Mouse (Mus musculus) MEL (cell line): Measurements from ENCODE around the gene Sh2d3c. TPM values are rescaled to one million over a fixed set of nuclear protein-coding genes. Genes with fewer than 3 reads are reported as not detected.

ENCODE experiments used
- DNase-seq: peaks from one replicate; pipeline ENCODE4 v3.0.0; 2011; ENCODE audit warnings: low read depth, low spot score
- H3K27ac ChIP-seq: 2 replicates; pipeline ENCODE4 v1.5.1; 2012; ENCODE audit warnings: low read depth, mild to moderate bottlenecking, control low read depth, low read length, moderate library complexity; ENCODE audit not compliant: control insufficient read depth
- H3K27me3 ChIP-seq, 2 experiments: fragments of 150-350 bp in 1 of 2; sonication (generic) in 1 of 2; 2 replicates each; pipeline ENCODE4 v1.6.1; 2012; ENCODE audit warnings: low read length in 2 of 2, mild to moderate bottlenecking in 2 of 2, improper control_type of control experiment in 1 of 2, moderate library complexity in 1 of 2; ENCODE audit not compliant: insufficient read depth in 2 of 2, control insufficient read depth in 1 of 2
- H3K36me3 ChIP-seq, 2 experiments: 2 replicates each; pipeline ENCODE4 v1.6.1; 2012 to 2014; ENCODE audit warnings: low read length in 2 of 2, improper control_type of control experiment in 1 of 2, inconsistent platforms in 1 of 2, mild to moderate bottlenecking in 1 of 2; ENCODE audit not compliant: insufficient read depth in 2 of 2, control insufficient read depth in 1 of 2
- H3K4me1 ChIP-seq, 2 experiments: fragments of 150-350 bp in 1 of 2; sonication (generic) in 1 of 2; 2 replicates each; pipeline ENCODE4 v1.6.1; 2012; ENCODE audit warnings: low read length in 2 of 2, improper control_type of control experiment in 1 of 2, mild to moderate bottlenecking in 1 of 2; ENCODE audit not compliant: insufficient read depth in 2 of 2, control insufficient read depth in 1 of 2
- H3K4me3 ChIP-seq, 2 experiments: fragments of 150-350 bp in 1 of 2; sonication (generic) in 1 of 2; 2 replicates each; pipeline ENCODE4 v1.5.1; 2012; ENCODE audit warnings: low read depth in 2 of 2, low read length in 2 of 2, mild to moderate bottlenecking in 2 of 2, moderate library complexity in 2 of 2, control low read depth in 1 of 2, improper control_type of control experiment in 1 of 2; ENCODE audit not compliant: control insufficient read depth in 1 of 2, insufficient read depth in 1 of 2
- H3K79me2 ChIP-seq: 2 replicates; pipeline ENCODE4 v1.6.1; 2012; ENCODE audit warnings: mild to moderate bottlenecking, low read length, moderate library complexity; ENCODE audit not compliant: control insufficient read depth, poor library complexity, insufficient read depth
- H3K9ac ChIP-seq: 2 replicates; pipeline ENCODE4 v1.6.1; 2012; ENCODE audit warnings: low read depth, mild to moderate bottlenecking, control low read depth, low read length, moderate library complexity; ENCODE audit not compliant: control insufficient read depth, poor library complexity, severe bottlenecking
- H3K9me3 ChIP-seq: fragments of 150-350 bp; sonication (generic); replicated peaks from 2 replicates; pipeline ENCODE4 v1.6.1; 2012; ENCODE audit warnings: mild to moderate bottlenecking, low read length, improper control_type of control experiment, moderate library complexity; ENCODE audit not compliant: insufficient read depth
- BHLHE40 ChIP-seq: IDR thresholded peaks from 2 replicates; pipeline ENCODE4 v1.6.1; 2012; ENCODE audit warnings: low read depth, mild to moderate bottlenecking, inconsistent platforms, low read length, improper control_type of control experiment, borderline replicate concordance
- CHD1 ChIP-seq: IDR thresholded peaks from 2 replicates; pipeline ENCODE4 v1.6.1; 2012; ENCODE audit warnings: low read depth, mild to moderate bottlenecking, inconsistent platforms, low read length, improper control_type of control experiment
- CHD2 ChIP-seq: IDR thresholded peaks from 2 replicates; pipeline ENCODE4 v1.6.1; 2011; ENCODE audit warnings: low read length, improper control_type of control experiment
- CTCF ChIP-seq, 3 experiments: IDR thresholded peaks in 2 of 3; conservative IDR thresholded peaks in 1 of 3; 2 replicates each; pipeline ENCODE4 v1.5.1; 2011 to 2012; ENCODE audit warnings: low read length in 3 of 3, low read depth in 2 of 3, mild to moderate bottlenecking in 2 of 3, improper control_type of control experiment in 1 of 3, inconsistent platforms in 1 of 3, mixed read lengths in 1 of 3, moderate library complexity in 1 of 3; ENCODE audit not compliant: control insufficient read depth in 1 of 3, insufficient read depth in 1 of 3, poor library complexity in 1 of 3, severe bottlenecking in 1 of 3
- ELF1 ChIP-seq: IDR thresholded peaks from 2 replicates; pipeline ENCODE4 v1.6.1; 2014; ENCODE audit warnings: low read depth, mild to moderate bottlenecking, inconsistent platforms, low read length, improper control_type of control experiment, moderate library complexity
- ETS1 ChIP-seq: IDR thresholded peaks from 2 replicates; pipeline ENCODE4 v1.6.1; 2012; ENCODE audit warnings: low read depth, mild to moderate bottlenecking, inconsistent platforms, low read length, improper control_type of control experiment, moderate library complexity
- KAT2A ChIP-seq: conservative IDR thresholded peaks from 2 replicates; pipeline ENCODE4 v1.6.1; 2012; ENCODE audit warnings: low read depth, low read length, improper control_type of control experiment, inconsistent platforms
- MAZ ChIP-seq: IDR thresholded peaks from 2 replicates; pipeline ENCODE4 v1.6.1; 2012; ENCODE audit warnings: low read depth, mild to moderate bottlenecking, inconsistent platforms, low read length, improper control_type of control experiment
- MEF2A ChIP-seq: IDR thresholded peaks from 2 replicates; pipeline ENCODE4 v1.6.1; 2014; ENCODE audit warnings: low read depth, mild to moderate bottlenecking, inconsistent platforms, low read length, improper control_type of control experiment; ENCODE audit not compliant: poor library complexity, insufficient replicate concordance, severe bottlenecking; ENCODE audit errors: extremely low read depth
- MXI1 ChIP-seq: IDR thresholded peaks from 2 replicates; pipeline ENCODE4 v1.6.1; 2011; ENCODE audit warnings: mild to moderate bottlenecking, low read depth, low read length, improper control_type of control experiment
- NRF1 ChIP-seq: IDR thresholded peaks from 2 replicates; pipeline ENCODE4 v1.6.1; 2014; ENCODE audit warnings: low read depth, mild to moderate bottlenecking, inconsistent platforms, low read length, improper control_type of control experiment, moderate library complexity; ENCODE audit not compliant: poor library complexity, insufficient read depth, severe bottlenecking
- RAD21 ChIP-seq: IDR thresholded peaks from 2 replicates; pipeline ENCODE4 v1.6.1; 2011; ENCODE audit warnings: mild to moderate bottlenecking, low read depth, low read length, improper control_type of control experiment
- SMC3 ChIP-seq: IDR thresholded peaks from 2 replicates; pipeline ENCODE4 v1.6.1; 2011; ENCODE audit warnings: low read depth, low read length, improper control_type of control experiment
- TBP ChIP-seq: IDR thresholded peaks from 2 replicates; pipeline ENCODE4 v1.8.0; 2011; ENCODE audit warnings: low read depth, low read length, improper control_type of control experiment
- TCF12 ChIP-seq: IDR thresholded peaks from 2 replicates; pipeline ENCODE4 v1.6.1; 2014; ENCODE audit warnings: low read depth, mild to moderate bottlenecking, inconsistent platforms, low read length, improper control_type of control experiment, moderate library complexity
- ZC3H11A ChIP-seq: IDR thresholded peaks from 2 replicates; pipeline ENCODE4 v1.6.1; 2012; ENCODE audit warnings: low read depth, mild to moderate bottlenecking, inconsistent platforms, low read length, improper control_type of control experiment
- polyA plus RNA-seq, 2 experiments: library from polyadenylated mRNA; stranded (reverse) in 1 of 2; unstranded in 1 of 2; fragments of >175 nt in 1 of 2; fragments of >200 nt in 1 of 2; gene quantifications; 2 replicates each; pipeline versions ENCODE4 v1.2.1 to v1.2.4; 2012; ENCODE audit warnings: low replicate concordance in 2 of 2, low read depth in 1 of 2; ENCODE audit not compliant: insufficient read length in 2 of 2, insufficient read depth in 1 of 2, missing spikeins in 1 of 2
- total RNA-seq: library from RNA; depleted of rRNA; stranded (reverse); fragments of 300-350 nt; gene quantifications from 2 replicates; pipeline ENCODE4 v1.2.3, GENCODE M21; 2012

Sh2d3c gene
- total and polyA plus RNA-seq, 3 experiments, result 0.19 to 0.43 TPM; not detected in 1

DNA sequence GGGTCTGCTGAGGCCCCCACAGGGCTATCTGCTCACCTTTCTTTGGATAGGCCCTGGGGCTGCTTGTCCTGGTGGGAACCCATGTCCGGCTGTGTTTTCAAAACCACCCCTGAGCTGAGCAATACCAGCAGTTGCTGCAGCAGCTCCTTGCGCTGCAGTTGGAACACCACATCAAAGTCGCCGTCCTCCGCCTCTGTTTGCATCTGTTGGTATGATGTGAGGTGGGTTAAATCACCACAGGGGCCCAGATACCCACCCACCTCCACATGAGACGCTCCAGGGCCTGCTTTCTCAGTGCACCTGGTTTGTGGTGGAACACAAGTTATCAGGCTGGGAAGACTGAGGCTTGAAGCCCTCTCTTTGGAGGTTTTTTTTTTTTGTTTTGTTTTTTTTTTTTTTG lies 57.2 kb downstream of the Sh2d3c start:
- Histone ChIP-seq H3K36me3 (no peaks in the 10 kb centered on the region), H3K9me3 (no peaks in the 10 kb centered on the region), H3K27me3 (no peaks in the 10 kb centered on the region), H3K4me1 (peaks cover 0 to 5% of the 10 kb centered on the region in 2 experiments; a peak in 2 of 4 replicates), H3K4me3 (no peak overlapping the region), H3K79me2 (no peaks in the 10 kb centered on the region; the same call in 1 of the 2 replicates), H3K27ac (no peak overlapping the region), H3K9ac (no peak overlapping the region)
- DNase-seq, result no peak
- TF ChIP-seq TBP (no peak), MXI1 (no peak), ETS1 (no peak), TCF12 (no peak), ELF1 (no peak), CHD1 (no peak), KAT2A (no peak), CHD2 (no peak), NRF1 (no peak), MEF2A (no peak), BHLHE40 (no peak)

DNA sequence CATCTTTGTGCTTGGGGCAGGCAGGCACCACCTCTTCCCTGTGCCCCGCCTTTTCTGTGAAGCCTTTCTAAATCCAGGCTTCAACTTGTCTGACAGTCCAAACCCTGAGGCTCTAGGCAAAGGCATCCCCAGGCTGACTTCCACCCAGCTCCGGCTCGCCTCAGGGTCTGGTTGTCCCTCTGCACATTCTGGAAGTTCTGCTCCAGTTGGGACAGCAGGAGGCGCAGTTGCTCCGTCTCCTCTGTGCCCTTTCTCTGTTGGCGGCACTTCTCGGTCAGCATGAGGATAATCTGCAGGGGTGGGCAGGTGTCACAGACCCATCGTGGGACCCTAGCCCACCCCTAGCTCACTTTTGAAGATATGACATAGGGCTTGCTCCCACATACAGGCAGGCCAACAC lies 58.3 kb downstream of the Sh2d3c start:
- Histone ChIP-seq H3K79me2 (no peaks in the 10 kb centered on the region; the same call in 1 of the 2 replicates), H3K4me1 (peaks cover 0 to 5% of the 10 kb centered on the region in 2 experiments; a peak in 2 of 4 replicates), H3K9me3 (no peaks in the 10 kb centered on the region), H3K36me3 (no peaks in the 10 kb centered on the region), H3K4me3 (no peak overlapping the region), H3K27ac (no peak overlapping the region), H3K9ac (no peak overlapping the region), H3K27me3 (no peaks in the 10 kb centered on the region)
- DNase-seq, result peak; percentile 28
- TF ChIP-seq SMC3 (peak; percentile 50), RAD21 (peak; percentile 33), ZC3H11A (peak; percentile 33), MAZ (no peak), CTCF (IDR thresholded peaks at IDR 0.05 in 2 of 3, conservative IDR thresholded peaks at IDR 0.05 in 1 of 3; ENCODE audit: control insufficient read depth in 1 of 3, insufficient read depth in 1 of 3, low read depth in 2 of 3, low read length in 3 of 3, poor library complexity in 1 of 3, severe bottlenecking in 1 of 3) (peak; percentile 13 to 59 (median 59); a peak in 5 of 6 replicates), KAT2A (no peak)
